Mouse (Mus musculus): Measurements from ENCODE around the gene Cwc25.

GRCm38 (mm10) chr11:97697199-97697890 is 69.0 kb downstream of the Cwc25 start:
- no peak for TF ChIP-seq GATA1 (IDR thresholded peaks at IDR 0.05; ENCODE audit: low read length)
- no peak for TF ChIP-seq TAL1 (IDR thresholded peaks at IDR 0.05; ENCODE audit: low read length)

Measured in erythroblast, embryonic 14.5 days (primary cell).